Mouse (Mus musculus): ENCODE measurements around the gene Olfr161. TPM values are rescaled to one million over a fixed set of nuclear protein-coding genes. Genes with fewer than 3 reads are reported as not detected.
"Not testable (repeated sequence)": the region's sequence is repeated elsewhere in the genome, so short reads cannot be mapped to it uniquely, and the experiment has no call there.

Olfr161 gene
- polyA plus RNA-seq (2011; ENCODE audit: insufficient read depth, insufficient read length, low replicate concordance, missing spikeins), result not detected in 2 replicates

DNA sequence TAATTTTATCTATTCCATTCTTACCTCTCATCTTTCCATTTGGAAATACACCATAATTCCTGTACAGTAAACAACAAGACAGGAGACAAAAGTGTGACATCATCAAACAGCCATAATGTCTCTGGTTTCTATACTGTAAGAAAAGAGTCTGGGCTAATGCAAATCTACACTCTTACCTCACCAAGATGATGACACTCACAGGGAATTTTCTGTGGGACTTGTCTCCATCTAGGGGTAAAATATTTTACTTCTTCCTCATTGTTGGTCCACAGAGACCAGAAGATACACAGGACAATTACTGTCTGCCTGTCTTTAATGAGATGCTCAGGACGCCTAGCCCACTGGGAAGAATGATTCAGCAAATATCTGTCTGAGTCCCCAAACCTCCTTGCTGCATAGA, at the start of gene Olfr161:
TSS of gene Olfr161 (plus strand) at position 352 of the 400 bp plus-strand sequence.
- H3K4me1 ChIP-seq (ENCODE audit: control insufficient read depth, insufficient read depth, low read length), result no peaks in the 10 kb centered on the region
- no peak within 1 kb of the TSS for H3K4me3 ChIP-seq (replicated peaks; ENCODE audit: control insufficient read depth, low read depth, low read length)
- WGBS, result 47% methylated on average over 1 of the region's 1 CpGs
- no peak for TF ChIP-seq CTCF (IDR thresholded peaks at IDR 0.05; ENCODE audit: control insufficient read depth, insufficient read depth, low read length)
- no peak for TF ChIP-seq POLR2A (IDR thresholded peaks at IDR 0.05; ENCODE audit: borderline replicate concordance, control insufficient read depth, low read depth, low read length)
- H3K27ac ChIP-seq (ENCODE audit: control insufficient read depth, insufficient read depth, low read depth, low read length, poor library complexity), result no peak within 1 kb of the TSS

DNA sequence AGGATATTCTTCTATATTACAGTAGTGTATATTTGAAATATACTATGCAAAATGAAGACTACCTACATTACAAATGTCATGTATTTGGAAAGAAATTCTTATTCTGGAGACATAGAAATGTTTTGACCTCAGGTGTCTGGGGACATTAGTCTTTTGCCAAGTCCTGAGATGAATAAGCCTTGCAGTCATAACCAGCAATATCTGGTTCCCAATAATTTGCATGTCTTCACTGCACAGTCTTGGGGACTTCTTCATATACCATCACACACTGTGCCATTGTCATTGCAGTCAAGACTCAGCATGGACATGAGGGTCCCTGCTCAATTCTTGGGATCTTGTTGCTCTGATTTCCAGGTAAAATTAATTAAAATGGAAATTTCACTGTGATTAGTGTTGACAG, 27.3 kb upstream of the Olfr161 start:
- TF ChIP-seq POLR2A (IDR thresholded peaks at IDR 0.05; ENCODE audit: borderline replicate concordance, control insufficient read depth, low read depth, low read length), result no peak
- no peak for TF ChIP-seq CTCF (IDR thresholded peaks at IDR 0.05; ENCODE audit: control insufficient read depth, insufficient read depth, low read length)
- Histone ChIP-seq H3K4me3 (replicated peaks; ENCODE audit: control insufficient read depth, low read depth, low read length) (no peak overlapping the region), H3K27ac (ENCODE audit: control insufficient read depth, insufficient read depth, low read depth, low read length, poor library complexity) (no peak overlapping the region), H3K4me1 (ENCODE audit: control insufficient read depth, insufficient read depth, low read length) (no peaks in the 10 kb centered on the region)

DNA sequence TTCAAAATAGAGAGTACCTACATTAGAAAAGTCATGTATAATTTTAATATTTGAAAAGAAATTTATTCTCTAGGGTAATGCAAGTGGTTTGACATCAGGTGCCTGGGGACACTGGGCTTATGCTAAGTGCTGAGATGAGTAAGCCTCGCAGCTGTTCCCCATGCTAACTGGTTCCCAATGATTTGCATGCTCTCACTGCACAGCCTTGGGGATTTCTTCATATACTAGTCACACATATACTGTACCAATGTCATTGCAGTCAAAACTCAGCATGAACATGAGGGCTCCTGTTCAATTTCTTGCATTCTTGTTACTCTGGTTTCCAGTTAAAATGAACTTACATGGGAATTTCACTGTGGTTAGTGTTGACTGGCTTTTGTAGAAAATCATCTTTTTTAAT, 13.2 kb upstream of the Olfr161 start:
- not testable (repeated sequence) for H3K4me3 ChIP-seq (replicated peaks; ENCODE audit: control insufficient read depth, low read depth, low read length); H3K27ac ChIP-seq (ENCODE audit: control insufficient read depth, insufficient read depth, low read depth, low read length, poor library complexity); H3K4me1 ChIP-seq (ENCODE audit: control insufficient read depth, insufficient read depth, low read length)
- WGBS, result 67% methylated on average over 1 of the region's 1 CpGs

DNA sequence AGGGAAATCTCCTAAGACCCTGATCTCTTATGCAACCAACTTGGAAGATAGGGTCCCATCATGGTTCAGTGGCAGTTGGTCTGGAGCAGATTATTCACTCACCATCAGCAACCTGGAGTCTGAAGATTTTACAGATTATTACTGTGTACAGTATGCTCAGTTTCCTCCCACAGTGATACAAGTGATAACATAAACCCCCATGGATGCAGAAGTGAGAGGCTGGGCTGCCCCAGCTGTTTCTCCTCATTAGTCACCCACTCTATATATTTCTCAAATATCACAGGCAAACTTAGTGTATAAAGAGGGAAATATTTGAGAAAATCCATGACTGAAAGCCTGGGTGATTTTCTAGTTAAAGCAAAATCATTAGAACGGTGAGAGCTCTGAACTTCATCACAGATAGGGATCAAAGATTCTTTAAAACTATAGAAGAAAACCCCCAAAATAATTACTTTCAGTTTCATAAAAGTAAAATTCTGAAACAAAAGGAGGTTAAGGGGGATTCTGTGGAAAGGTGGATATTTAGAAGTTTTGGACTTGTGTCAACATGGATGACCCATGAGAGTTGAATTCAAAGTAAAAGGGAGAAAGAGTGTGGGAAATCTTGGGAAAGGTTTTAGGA, 12.5 kb upstream of the Olfr161 start:
- H3K4me1 ChIP-seq (ENCODE audit: control insufficient read depth, insufficient read depth, low read length); H3K27ac ChIP-seq (ENCODE audit: control insufficient read depth, insufficient read depth, low read depth, low read length, poor library complexity); H3K4me3 ChIP-seq (replicated peaks; ENCODE audit: control insufficient read depth, low read depth, low read length): not testable (repeated sequence)
- 70% methylated on average over 1 of the region's 1 CpGs for WGBS

DNA sequence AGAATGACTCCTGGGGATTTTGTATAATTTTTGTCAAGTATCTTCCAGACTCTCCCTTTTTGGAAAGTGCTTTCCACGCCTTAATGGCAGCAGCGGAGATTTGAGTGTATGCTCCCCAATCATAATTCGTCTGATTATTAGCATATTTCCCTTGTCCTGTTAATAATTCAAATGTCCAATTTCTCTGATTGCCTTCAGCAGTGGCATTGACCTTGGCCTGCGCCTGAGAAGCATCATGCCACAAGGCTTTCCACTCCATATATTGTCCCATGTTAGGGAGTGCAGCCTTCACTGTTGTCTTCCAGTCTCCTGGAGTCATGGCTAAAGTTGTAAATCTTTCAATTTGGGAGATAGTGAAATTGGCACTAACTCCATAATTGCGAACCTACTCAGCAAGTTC, 40.5 kb downstream of the Olfr161 start:
- H3K4me3 ChIP-seq (replicated peaks; ENCODE audit: control insufficient read depth, low read depth, low read length), result not testable (repeated sequence)
- WGBS, result 82% methylated on average over 5 of the region's 5 CpGs

DNA sequence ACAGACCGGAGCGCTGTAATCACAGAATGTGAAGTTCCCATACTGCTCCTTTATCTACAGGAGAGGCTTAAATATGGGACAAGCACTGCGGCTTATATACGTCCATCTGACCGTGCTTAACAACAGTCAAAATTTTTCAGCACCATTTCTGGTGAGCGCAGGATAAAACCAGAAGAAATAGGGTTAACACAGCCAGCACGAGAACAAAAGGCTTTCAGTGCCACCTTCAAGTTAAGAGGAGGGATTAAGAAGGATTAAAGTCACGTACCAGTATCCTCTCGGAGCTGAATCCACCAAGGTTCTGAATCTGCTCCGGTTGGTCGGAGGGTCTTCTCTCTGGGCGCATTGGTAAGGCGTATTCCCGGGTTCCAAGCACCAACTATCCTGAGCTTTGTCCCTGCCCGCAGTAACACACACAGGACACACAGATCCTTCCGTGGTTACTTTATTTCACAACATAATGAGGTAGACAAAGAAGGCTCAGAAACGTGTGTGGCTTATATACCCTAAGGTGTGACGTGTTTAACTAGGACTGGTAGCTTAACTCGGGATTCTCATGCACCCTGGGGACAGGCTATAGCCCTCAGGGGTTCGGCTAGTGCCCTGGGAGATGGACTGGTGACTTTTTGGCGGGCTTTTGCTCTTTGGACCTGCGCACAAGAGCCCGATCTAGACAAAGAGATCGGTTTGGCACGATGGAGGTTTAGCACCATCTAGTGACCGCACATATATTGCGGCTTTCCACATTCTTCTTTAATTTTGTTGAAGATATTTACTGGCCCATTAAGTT, 41.9 kb downstream of the Olfr161 start:
- H3K4me1 ChIP-seq (ENCODE audit: control insufficient read depth, insufficient read depth, low read length); H3K4me3 ChIP-seq (replicated peaks; ENCODE audit: control insufficient read depth, low read depth, low read length); H3K27ac ChIP-seq (ENCODE audit: control insufficient read depth, insufficient read depth, low read depth, low read length, poor library complexity): not testable (repeated sequence)
- WGBS, result 35% methylated on average over 27 of the region's 27 CpGs

More for the DNA sequence above, 40.5 kb downstream of the Olfr161 start:
- not testable (repeated sequence) for H3K27ac ChIP-seq (ENCODE audit: control insufficient read depth, insufficient read depth, low read depth, low read length, poor library complexity); H3K4me1 ChIP-seq (ENCODE audit: control insufficient read depth, insufficient read depth, low read length)

Other genes with a start within 250 kb of the Olfr161 start
- 2.2 and 11.8 TPM in 2 replicates for gene Mefv, start 127.1 kb downstream of the Olfr161 start, polyA plus RNA-seq (2011; ENCODE audit: insufficient read depth, insufficient read length, low replicate concordance, missing spikeins)
- gene Zfp263, start 153.1 kb downstream of the Olfr161 start, polyA plus RNA-seq (2011; ENCODE audit: insufficient read depth, insufficient read length, low replicate concordance, missing spikeins), result 11.9 and 14.8 TPM in 2 replicates
- not detected in 2 replicates for gene Olfr15, start 239.8 kb downstream of the Olfr161 start, polyA plus RNA-seq (2011; ENCODE audit: insufficient read depth, insufficient read length, low replicate concordance, missing spikeins)